Mouse (Mus musculus): Measurements from ENCODE around the gene Suv39h1.

- TF ChIP-seq CTCF (IDR thresholded peaks at IDR 0.05; ENCODE audit: insufficient read depth, low read depth, low read length), result no peak
- TF ChIP-seq POLR2A (IDR thresholded peaks at IDR 0.05; ENCODE audit: insufficient read depth, low read depth, low read length), result peak; percentile 32; the same call in 1 of the 2 replicates
Observed at GRCm38 (mm10) chrX:8074430-8075014, at the start of gene Suv39h1.

All from olfactory bulb, adult 2 months (tissue).